Comparison of ENCODE assay signal across 11 mouse cellular contexts in genomic region chr2:158612671-158613250, GRCm38 (mm10). TPM values are rescaled to one million over a fixed set of nuclear protein-coding genes. Genes with fewer than 3 reads are reported as not detected.
A peak's percentile ranks its signal among the peaks of the same experiment; 100 is the strongest.
DNase-seq lines count a peak whose midpoint lies in the region; TF ChIP-seq lines count a peak whose summit lies in the region.
"Had no signal": no experiment of that assay in that cellular context is flagged by ENCODE, and none has a peak within 500 bp of the region (broad histone marks: within the 10 kb centered on the region; RNA-seq: fewer than 3 reads in every experiment).

No protein-coding gene starts in this region.

- no peak for TF ChIP-seq CTCF in heart, adult 2 months (IDR thresholded peaks at IDR 0.05)

- no peak overlapping the region for H3K9ac ChIP-seq in heart, adult 2 months (ENCODE audit: low read depth, low read length)
- H3K9ac ChIP-seq: embryonic facial prominence, embryonic 12.5 days; lung, embryonic 15.5 days had no signal

- H3K79me2 ChIP-seq in heart, adult 2 months (replicated peaks; ENCODE audit: control insufficient read depth, insufficient read depth, low read length): no peaks in the 10 kb centered on the region

- WGBS in heart, adult 2 months: 15% methylated on average over 10 of the region's 10 CpGs
- 5% methylated on average over 10 of the region's 10 CpGs for WGBS in midbrain, embryonic 10.5 days

- H3K36me3 ChIP-seq in heart, adult 2 months (ENCODE audit: control insufficient read depth, insufficient read depth, low read length): no peaks in the 10 kb centered on the region
- no peaks in the 10 kb centered on the region for H3K36me3 ChIP-seq in midbrain, embryonic 10.5 days
- H3K36me3 ChIP-seq: embryonic facial prominence, embryonic 12.5 days; lung, embryonic 15.5 days had no signal

- intact Hi-C loops in heart, adult 2 months (cut with DNase I): no loop called here

- H3K27ac ChIP-seq in heart, adult 2 months: no peak overlapping the region
- H3K27ac ChIP-seq in midbrain, embryonic 10.5 days (replicated peaks): no peak overlapping the region
- H3K27ac ChIP-seq: embryonic facial prominence, embryonic 12.5 days; lung, embryonic 15.5 days had no signal

- no peaks in the 10 kb centered on the region for H3K4me1 ChIP-seq in heart, adult 2 months (ENCODE audit: control insufficient read depth, insufficient read depth, low read length)
- H3K4me1 ChIP-seq in midbrain, embryonic 10.5 days: peaks cover 59% of the 10 kb centered on the region

- no peak overlapping the region for H3K4me3 ChIP-seq in heart, adult 2 months
- peak overlapping the region; percentile 48; the same call in 1 of the 2 replicates for H3K4me3 ChIP-seq in midbrain, embryonic 10.5 days
- H3K4me3 ChIP-seq: embryonic facial prominence, embryonic 12.5 days; lung, embryonic 15.5 days had no signal

- peaks cover 50% of the 10 kb centered on the region for H3K27me3 ChIP-seq in heart, adult 2 months (ENCODE audit: control insufficient read depth, insufficient read depth, low read length)
- peaks cover 100% of the 10 kb centered on the region for H3K27me3 ChIP-seq in midbrain, embryonic 10.5 days (ENCODE audit: low read depth, poor library complexity, severe bottlenecking)

- H3K9me3 ChIP-seq in midbrain, embryonic 10.5 days (replicated peaks): no peaks in the 10 kb centered on the region
- H3K9me3 ChIP-seq: embryonic facial prominence, embryonic 12.5 days; lung, embryonic 15.5 days had no signal

- DNase-seq in heart, adult 2 months: peak; percentile 17 to 34
- DNase-seq in heart, adult 9 months (ENCODE audit: low spot score in 2 of 2): no peak
- peak; percentile 21 for DNase-seq in thymus, postnatal 0 days (ENCODE audit: low spot score)
- no peak for DNase-seq in thymus, postnatal 10 days (ENCODE audit: low spot score in 2 of 2)
- peak; percentile 50 for DNase-seq in midbrain, embryonic 10.5 days (ENCODE audit: low spot score)
- no peak for DNase-seq in gastrocnemius, adult 18-20 months (ENCODE audit: low spot score)
- DNase-seq in adrenal gland, adult 18-20 months (ENCODE audit: low spot score in 2 of 2): no peak
- DNase-seq in urinary bladder, postnatal 4 days (ENCODE audit: low spot score in 2 of 2): no peak

- no peak for TF ChIP-seq POLR2A in heart, adult 2 months (IDR thresholded peaks at IDR 0.05; ENCODE audit: insufficient read depth, low read depth, low read length)

- no peak for TF ChIP-seq EP300 in heart, adult 2 months (IDR thresholded peaks at IDR 0.05; ENCODE audit: insufficient read depth, low read depth, low read length)

RNA-seq across cellular contexts. Expression of gene Slc32a1, which starts 2.2 kb away (rescaled TPM):
- not detected for total RNA-seq in heart, adult 2 months (2021)
- polyA plus RNA-seq in heart, adult 2 months (2012; rRNA removed): not detected in 2 replicates
- polyA plus RNA-seq in thymus, postnatal 0 days (2015; fragmentation: Nextera tagmentation; extraction: Ambion mirVana): not detected in 2 replicates
- polyA plus RNA-seq in midbrain, embryonic 10.5 days (2016; fragmentation: Nextera tagmentation; extraction: Ambion mirVana): 0.25 and 0.68 TPM in 2 replicates
- not detected for total RNA-seq in gastrocnemius, adult 18-20 months (2021)
- total RNA-seq in adrenal gland, adult 18-20 months (2021): not detected
- polyA plus RNA-seq: embryonic facial prominence, embryonic 12.5 days; heart, embryonic 16.5 days; lung, embryonic 15.5 days had no signal

RNA-seq across cellular contexts. Expression of gene Actr5, which starts 11.9 kb away (rescaled TPM):
- total RNA-seq in heart, adult 2 months (2021): 1 to 10 TPM; 4.8 to 6.4 TPM
- 2.9 and 3.5 TPM in 2 replicates for polyA plus RNA-seq in heart, adult 2 months (2012; rRNA removed)
- 16.1 and 18.4 TPM in 2 replicates for polyA plus RNA-seq in thymus, postnatal 0 days (2015; fragmentation: Nextera tagmentation; extraction: Ambion mirVana)
- 14.1 and 14.8 TPM in 2 replicates for polyA plus RNA-seq in midbrain, embryonic 10.5 days (2016; fragmentation: Nextera tagmentation; extraction: Ambion mirVana)
- total RNA-seq in gastrocnemius, adult 18-20 months (2021): 1 to 10 TPM; 3.8 to 4.0 TPM
- total RNA-seq in adrenal gland, adult 18-20 months (2021): 10 to 100 TPM; 11.9 to 12.8 TPM

RNA-seq across cellular contexts. Expression of gene Ppp1r16b, which starts 52.4 kb away (rescaled TPM):
- total RNA-seq in heart, adult 2 months (2021): 10 to 100 TPM; 10.4 to 12.3 TPM
- 3.3 and 5.3 TPM in 2 replicates for polyA plus RNA-seq in heart, adult 2 months (2012; rRNA removed)
- polyA plus RNA-seq in thymus, postnatal 0 days (2015; fragmentation: Nextera tagmentation; extraction: Ambion mirVana): 45.4 and 58.3 TPM in 2 replicates
- polyA plus RNA-seq in midbrain, embryonic 10.5 days (2016; fragmentation: Nextera tagmentation; extraction: Ambion mirVana): 3.6 and 3.7 TPM in 2 replicates
- total RNA-seq in gastrocnemius, adult 18-20 months (2021): 1 to 10 TPM; 2.3 to 4.4 TPM
- total RNA-seq in adrenal gland, adult 18-20 months (2021): 10 to 100 TPM in 1 of 2 experiments, 1 to 10 TPM in 1; 6.9 to 11.5 TPM

Comparison
In these comparisons a context has a peak if more than half of its experiments do, and no peak if none do; other contexts are left out.
1. DNase-seq: peak in heart, adult 2 months (2 of 2), thymus, postnatal 0 days (single experiment) and midbrain, embryonic 10.5 days (single experiment); none in heart, adult 9 months (0 of 2), thymus, postnatal 10 days (0 of 2), gastrocnemius, adult 18-20 months (single experiment), adrenal gland, adult 18-20 months (0 of 2) and urinary bladder, postnatal 4 days (0 of 2).